Mouse (Mus musculus): ENCODE results near the gene Lsm7.
"Not testable (repeated sequence)": the region's sequence is repeated elsewhere in the genome, so short reads cannot be mapped to it uniquely, and the experiment has no call there.

Gene Lsm7

DNA sequence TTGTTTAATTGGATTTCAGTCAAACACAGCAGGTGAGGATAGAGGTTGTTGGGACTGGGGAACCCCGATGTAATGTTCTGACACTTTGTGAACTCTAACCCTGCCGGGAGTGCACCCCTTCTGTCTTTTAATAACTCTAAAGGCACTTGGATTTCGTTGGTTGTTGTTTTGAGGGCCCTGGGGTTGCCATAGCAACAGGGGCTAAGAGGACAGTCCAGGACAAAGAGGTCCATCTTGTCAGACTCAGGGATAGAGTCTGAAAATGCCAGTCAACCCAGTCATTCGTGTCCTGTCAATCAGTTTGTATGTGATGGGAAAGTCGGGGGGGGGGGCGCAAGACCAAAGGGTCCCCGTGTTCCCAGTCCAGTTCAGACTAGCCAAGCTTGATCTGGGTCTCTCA lies 22.2 kb downstream of the Lsm7 start:
- no peak for DNase-seq

DNA sequence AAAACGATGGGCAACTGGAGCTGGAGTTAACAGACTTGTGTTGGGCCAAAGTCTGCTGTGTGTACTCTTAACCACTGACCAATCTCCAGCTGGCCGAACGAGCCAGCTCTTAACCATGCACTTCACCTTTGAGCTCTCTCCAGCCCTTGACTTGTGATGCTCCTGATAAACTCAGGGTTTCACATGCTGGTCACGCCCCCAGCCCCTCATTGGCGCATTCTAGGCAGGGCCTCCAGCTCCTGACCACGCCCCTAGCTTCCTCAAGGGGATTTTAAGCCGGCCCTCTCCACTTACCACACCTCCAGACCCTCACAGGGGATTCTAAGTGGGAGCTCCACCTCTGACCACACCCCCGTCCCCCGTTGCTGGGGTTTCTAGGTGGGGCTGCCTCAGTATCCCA lies 23.9 kb downstream of the Lsm7 start:
- DNase-seq: peak; percentile 91 to 95

- DNase-seq: no peak
Measured at GRCm38 (mm10) chr10:80829359-80830278, 25.4 kb downstream of the Lsm7 start.

GRCm38 (mm10) chr10:80828587-80828986 lies 26.4 kb downstream of the Lsm7 start:
- not testable (repeated sequence) for DNase-seq

GRCm38 (mm10) chr10:80827870-80828420 lies 27.1 kb downstream of the Lsm7 start:
- DNase-seq: no peak

DNA sequence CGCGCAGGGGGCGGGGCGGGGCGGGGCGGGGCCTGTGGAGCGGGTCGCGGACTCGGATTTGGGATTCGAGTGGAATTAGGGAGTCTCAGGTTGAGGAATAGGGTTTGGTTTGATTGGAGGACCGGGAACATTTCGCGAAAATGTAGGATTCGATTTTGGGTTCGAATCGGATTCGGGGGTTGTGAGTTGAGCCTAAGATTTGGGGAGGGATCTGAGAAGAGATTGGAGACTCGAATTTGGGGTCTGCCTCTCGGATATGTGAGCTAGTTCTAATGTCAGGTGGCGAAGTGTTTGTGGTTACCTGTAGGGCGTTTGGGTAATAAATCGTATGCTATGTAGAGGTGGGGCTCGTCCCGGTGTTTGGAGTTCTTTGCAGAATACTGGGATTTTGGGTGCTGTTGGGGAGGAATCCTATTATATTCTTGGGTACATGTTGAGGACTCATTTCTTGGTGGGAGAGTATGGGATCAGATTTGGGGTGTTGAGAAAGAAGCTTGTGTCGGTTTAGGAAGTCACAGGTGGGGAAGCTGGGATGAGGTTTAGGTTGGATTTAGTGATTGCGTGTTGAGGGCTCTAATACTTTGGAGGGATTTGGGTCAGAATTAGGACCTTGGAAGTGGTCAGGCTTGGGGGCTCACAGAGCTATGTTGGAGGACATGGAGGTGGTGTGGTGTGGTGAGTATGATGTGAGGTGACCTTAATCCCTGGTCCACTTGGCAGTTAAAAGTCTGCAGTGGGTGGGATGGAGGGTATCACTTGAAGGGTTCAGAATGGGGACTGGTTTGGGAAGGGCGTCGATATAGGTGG lies 27.7 kb downstream of the Lsm7 start:
- no peak for DNase-seq

- DNase-seq: peak; percentile 99
Measured at GRCm38 (mm10) chr10:80826151-80827062, 28.6 kb downstream of the Lsm7 start, which contains the start of gene Oaz1. Oaz1 (plus strand) TSS chr10:80826656.

DNA sequence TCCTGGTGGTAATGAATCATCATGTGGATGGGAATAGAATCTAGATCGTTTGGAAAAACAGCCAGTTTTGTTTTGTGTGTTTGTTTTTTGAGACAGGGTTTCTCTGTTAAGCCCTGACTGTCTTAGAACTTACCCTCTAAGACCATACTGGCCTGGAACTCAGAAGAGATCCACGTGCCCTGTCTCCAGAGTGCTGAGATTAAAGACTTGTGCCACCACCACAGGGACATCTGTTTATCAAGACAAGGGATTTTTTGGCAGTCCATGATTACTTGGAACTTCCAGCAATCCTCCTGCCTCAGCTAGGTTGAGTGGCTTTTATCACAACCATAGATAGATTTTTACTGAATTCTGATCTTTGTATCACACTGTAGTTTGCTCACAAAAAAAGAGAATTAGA lies 30.2 kb downstream of the Lsm7 start:
- DNase-seq: no peak

GRCm38 (mm10) chr10:80823847-80824643 lies 31.0 kb downstream of the Lsm7 start:
- DNase-seq: peak in 1 of 2 experiments; percentile 29

GRCm38 (mm10) chr10:80823316-80823715 lies 31.7 kb downstream of the Lsm7 start:
- no peak for DNase-seq

DNA sequence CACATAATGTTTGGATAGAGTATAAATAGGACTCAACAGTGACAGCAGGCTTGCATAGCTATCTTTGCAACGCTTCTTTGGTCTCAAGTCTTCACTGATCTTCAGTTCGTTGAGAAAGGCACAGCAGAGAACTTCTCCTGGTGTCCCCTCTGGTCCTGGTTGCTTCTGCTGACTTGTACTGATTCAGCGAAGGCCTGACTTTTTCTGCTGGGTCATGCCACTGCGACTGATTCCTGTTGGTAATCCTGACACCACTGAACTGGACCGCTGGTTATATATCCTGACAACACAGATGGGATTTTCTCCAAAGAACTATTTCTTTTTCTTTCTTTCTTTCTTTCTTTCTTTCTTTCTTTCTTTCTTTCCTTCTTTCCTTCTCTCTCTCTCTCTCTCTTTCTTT lies 32.5 kb downstream of the Lsm7 start:
- DNase-seq: no peak

- peak; percentile 38 to 65 for DNase-seq
Measured at GRCm38 (mm10) chr10:80821991-80822390, 33.0 kb downstream of the Lsm7 start.

DNA sequence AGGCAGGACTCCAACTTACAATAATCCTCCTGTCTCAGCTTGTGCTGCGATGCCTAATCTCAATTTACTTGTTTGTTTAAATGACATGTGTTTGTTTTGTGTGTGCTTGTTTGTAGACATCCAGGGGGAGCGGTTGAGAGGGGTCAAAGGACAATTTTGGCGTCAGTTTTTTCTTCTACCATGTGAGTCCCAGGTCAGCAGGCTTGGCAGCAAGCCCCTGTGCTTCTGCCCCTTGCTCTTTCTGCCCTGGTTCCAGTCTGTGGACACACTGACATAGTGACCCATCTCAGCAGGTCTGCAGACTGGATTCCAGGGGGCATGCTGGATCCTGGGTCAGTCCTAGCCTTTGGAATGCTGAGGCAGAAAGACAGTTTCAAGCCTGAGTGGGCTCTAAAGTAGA lies 35.6 kb downstream of the Lsm7 start:
- DNase-seq: peak; percentile 75 to 87

DNA sequence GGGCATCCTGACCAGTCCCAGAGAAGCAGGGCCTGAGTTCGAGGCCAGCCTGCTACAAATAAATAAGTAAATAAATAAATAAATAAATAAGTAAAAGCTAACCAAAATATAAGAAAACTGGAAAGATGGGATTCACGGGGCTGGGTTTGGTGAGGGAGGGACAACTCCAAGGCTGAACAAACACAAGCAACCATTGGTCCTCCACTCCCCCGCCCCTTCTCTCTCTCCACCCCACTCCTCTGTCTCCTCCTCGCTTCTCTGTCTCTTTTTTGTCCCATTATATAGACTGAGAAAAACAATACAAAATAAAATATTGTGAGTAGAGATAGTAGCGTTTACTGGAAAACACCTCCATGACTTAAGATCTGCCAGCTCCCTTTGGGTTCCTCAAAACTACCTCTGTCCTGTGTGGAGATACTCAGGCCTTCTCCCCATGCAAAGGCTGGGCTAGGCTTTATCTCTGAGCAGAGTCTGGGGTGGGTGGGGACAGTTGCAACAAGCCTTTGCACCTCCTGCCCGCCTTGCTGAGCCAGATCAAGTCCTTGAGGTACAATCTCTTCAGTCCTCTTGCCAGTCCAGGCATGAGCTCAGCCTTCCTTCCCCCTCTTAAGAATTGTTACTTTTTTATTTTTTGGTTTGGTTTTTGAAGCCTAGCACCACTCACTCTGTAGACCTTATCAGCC lies 36.3 kb downstream of the Lsm7 start:
- no peak for DNase-seq

GRCm38 (mm10) chr10:80817955-80818354 lies 37.1 kb downstream of the Lsm7 start:
- not testable (repeated sequence) for DNase-seq

- no peak for DNase-seq
Measured at GRCm38 (mm10) chr10:80817164-80817563, 37.8 kb downstream of the Lsm7 start.

GRCm38 (mm10) chr10:80816303-80816702 lies 38.7 kb downstream of the Lsm7 start:
- DNase-seq: not testable (repeated sequence)

DNA sequence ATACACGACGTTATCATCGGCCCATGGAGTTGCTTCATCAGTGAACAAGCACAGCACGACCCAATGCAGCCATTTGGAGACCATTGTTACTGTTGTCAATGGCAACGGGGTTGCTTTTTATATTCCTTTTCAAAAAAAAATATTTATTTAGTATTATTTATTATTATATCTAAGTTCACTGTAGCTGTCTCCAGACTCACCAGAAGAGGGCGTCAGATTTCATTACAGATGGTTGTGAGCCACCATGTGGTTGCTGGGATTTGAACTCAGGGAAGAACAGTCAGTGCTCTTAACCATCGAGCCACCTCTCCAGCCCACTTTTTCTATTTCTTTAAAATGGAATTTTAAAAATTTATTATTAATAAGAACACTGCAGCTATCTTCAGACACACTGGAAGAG lies 40.2 kb downstream of the Lsm7 start:
- DNase-seq: no peak

DNA sequence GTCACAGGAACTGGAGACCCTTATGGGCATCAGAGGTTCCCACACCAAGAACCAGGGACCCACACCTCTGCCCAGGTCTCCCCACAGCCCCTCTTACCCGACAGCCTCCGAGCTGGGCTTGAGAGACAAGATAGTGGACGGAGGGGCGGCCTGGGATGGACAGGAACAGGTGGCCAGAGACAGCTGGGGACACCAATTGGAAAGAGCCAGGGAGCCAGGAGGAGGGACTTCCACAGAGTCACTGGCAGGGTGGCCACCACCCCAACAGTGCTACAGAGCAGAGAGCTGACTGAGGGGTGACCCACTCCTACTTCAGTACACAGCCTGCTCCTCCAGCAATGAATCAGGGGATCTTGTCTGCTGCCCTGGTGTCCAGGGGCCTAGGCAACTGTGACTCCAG lies 41.6 kb downstream of the Lsm7 start, which contains the start of gene Jsrp1:
Jsrp1 (minus strand) TSS at position 133 of the 400 bp plus-strand sequence.
- no peak for DNase-seq

DNA sequence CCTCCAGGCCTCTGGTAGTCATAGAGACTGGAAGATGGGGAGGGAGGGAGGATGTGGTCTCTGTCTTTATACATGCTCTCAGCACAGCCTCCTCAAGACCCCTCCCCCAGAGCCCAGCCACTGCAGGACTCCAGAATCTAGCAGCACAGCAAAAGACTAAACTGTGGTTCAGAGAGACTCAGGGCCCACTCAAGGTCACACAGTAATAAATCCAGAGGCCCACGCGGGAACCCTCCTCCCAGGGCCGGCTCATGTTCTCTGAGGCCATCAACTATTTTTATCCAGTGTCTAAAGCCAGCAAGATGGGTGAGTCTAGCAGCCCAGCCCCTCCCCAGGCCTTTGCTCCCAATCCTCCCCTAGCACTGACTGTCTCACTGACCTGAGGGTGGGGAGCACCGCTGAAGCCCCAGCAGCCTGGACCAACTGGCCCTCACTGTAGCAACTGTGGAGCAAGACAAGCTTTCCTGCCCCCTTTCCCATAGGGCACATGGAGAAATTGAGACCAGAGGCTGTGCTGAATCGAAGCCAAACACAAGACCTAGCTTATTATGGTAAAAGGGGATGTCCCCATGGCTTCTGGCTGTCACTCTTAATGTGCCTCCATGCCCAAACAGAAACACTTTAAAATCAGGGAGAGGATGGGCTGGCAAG lies 42.5 kb downstream of the Lsm7 start:
- DNase-seq: no peak
